Mouse (Mus musculus): ENCODE data around the gene Casp9. TPM values are rescaled to one million over a fixed set of nuclear protein-coding genes. Genes with fewer than 3 reads are reported as not detected.

The Casp9 gene
- polyA plus RNA-seq (2012; rRNA removed): 7.8 and 8.2 TPM in 2 replicates

DNA sequence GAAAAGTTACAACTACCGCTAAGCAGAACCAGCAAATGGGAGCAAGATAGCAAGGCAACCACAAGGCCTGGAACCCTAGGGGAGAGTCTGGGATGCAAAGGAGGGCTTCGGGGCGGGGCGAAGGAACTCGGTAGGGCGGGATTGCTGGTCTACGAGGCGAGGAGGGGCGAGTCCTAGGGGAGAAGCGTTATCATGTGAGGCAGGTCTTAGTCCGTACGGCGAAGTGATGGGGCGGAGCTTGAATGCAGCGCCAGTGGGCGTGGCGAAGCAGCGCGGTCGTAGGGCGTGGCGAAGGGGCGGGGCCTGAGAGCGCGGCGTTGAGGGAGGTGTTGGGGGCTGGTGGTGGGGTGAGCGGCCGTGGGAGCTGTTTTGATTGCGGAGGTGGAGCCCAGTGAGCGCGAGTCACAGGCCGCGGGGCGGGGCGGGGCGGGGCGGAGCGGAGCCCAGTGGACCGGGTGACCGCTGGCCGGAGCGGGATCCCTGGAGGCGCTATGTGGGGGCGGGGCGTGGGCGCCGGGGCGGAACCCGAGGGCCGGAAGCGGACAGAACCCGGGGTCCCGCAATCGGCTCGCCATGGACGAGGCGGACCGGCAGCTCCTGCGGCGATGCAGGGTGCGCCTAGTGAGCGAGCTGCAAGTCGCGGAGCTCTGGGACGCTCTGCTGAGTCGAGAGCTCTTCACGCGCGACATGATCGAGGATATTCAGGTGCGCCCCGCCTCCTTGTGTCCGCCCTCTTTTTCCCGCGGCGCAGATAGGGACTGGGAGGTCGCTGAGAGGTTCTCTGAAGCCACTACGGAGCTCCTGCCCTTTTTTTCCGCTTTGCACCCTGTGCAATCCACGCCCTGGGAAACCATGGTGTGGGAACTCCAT is at the start of gene Casp9:
Gene Casp9, plus strand, starts transcription at position 331 of the 870 bp plus-strand sequence.

DNA sequence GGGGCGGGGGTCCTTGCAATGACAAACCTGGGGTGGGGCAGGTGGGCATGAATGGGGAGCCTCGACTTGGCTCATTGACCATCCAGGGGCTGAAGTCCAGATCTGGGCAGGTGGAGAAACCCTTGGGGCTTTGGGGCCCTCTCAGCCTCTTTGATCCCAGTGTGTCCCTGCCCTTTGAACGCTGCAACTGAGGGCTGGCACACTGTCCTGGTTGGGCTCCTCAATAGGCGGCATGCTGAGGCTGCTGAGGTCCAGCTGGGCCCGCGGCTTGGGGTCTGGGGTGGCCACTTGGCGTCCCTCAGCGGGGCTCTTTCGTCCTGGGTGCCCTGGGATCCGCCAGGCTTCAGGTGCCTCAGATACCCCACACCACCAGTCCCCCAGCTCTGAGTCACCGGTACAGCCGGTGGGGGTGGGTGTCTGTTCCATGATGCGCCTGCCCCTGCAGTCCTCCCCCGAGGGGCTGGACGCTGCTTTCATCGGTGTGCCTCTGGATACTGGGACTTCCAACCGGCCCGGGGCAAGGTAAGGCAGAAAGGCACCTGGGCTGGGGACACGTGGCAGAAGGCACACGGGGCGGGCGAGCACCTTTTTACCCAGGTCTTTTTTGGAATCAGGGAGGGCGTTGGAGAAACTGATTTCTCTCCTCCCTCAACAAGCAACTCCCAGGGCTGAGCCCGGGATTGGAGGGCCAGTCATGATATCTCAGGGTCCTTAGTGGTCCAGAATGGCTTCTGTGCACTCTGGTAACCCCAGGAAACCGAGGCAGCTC is 46.6 kb upstream of the Casp9 start, which contains the start of gene Agmat:
Gene Agmat, plus strand, starts transcription at position 95 of the 769 bp plus-strand sequence.

DNA sequence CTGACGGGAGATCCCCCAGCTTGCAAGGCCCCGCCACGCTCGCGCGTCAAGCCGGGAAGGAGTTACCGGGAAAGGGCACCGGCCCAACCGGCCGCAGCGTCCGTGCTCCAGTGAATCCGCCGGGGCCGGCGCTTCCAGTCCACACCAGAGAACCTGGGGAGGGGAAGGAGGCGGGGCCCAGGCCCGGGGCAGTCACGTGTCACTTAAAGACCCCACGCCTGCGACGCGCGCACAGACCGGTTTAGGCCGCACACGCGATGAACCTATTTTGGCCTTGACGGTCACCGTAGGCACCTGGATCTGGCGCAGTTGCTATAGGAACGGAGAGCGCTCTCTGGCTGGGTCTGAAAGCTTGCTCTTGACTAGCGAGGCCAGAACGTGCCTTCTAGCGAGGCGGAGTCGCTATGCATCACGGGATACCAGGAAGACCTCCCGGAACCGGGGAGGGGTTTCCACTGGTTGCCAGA is 2.9 kb upstream of the Casp9 start, which contains the start of gene Dnajc16:
Gene Dnajc16, minus strand, starts transcription at position 408 of the 467 bp plus-strand sequence.

DNA sequence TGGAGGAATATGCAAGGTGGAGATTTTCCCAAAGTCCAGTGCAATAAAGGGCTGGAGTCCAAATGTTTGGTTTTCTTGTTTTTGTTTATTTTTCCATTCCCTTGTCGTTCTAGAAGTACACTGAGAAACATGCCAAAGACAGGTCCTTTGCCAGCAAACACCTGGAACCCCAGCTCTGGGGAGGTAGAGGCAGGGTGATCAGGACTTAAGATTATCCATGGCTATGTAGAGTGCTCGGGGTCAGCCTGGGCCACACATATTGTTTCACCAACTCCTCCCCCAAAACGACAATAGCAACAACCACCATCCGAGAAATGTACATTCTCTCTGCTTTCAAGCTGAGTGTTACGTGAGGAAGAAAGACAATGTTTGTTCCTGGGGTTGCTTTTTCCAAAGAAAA is 32.6 kb downstream of the Casp9 start, which contains the start of gene Cela2a:
Gene Cela2a, minus strand, starts transcription at position 101 of the 400 bp plus-strand sequence.

DNA sequence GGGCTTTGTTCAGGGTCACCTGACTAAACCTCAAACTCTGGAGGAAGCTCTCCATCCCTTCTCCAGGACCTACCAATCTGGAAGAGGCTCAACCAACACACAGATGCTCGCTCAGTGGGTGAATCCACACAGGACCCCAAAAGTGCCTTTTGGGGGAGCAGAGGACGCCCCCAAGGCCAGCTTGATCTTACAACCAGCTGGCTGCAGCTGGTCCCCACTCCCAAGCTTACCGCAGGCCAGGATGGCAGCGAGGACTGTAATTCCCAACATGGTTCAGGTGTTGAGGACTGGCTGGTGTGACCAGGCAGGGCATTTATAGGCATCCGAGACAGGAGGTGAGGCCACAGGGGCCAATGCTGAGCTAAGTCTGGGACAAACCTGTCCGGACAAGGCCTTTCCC is 52.6 kb downstream of the Casp9 start, which contains the start of gene Ctrc:
Gene Ctrc, minus strand, starts transcription at position 361 of the 400 bp plus-strand sequence.

Other genes with a start within 250 kb of the Casp9 start
- 1.7 and 1.8 TPM in 2 replicates for gene Fblim1, start 187.5 kb upstream of the Casp9 start, polyA plus RNA-seq (2012; rRNA removed)
- gene Tmem82, start 175.0 kb upstream of the Casp9 start, polyA plus RNA-seq (2012; rRNA removed): 7.4 and 8.5 TPM in 2 replicates
- 0.41 and 0.46 TPM in 2 replicates for gene Slc25a34, start 169.8 kb upstream of the Casp9 start, polyA plus RNA-seq (2012; rRNA removed)
- 5.0 and 6.1 TPM in 2 replicates for gene Plekhm2, start 128.7 kb upstream of the Casp9 start, polyA plus RNA-seq (2012; rRNA removed)
- gene Rsc1a1, start 108.0 kb upstream of the Casp9 start, polyA plus RNA-seq (2012; rRNA removed): 9.1 and 12.8 TPM in 2 replicates
- 13.2 and 13.5 TPM in 2 replicates for gene Ddi2, start 70.2 kb upstream of the Casp9 start, polyA plus RNA-seq (2012; rRNA removed)
- 39.3 and 45.7 TPM in 2 replicates for gene Agmat, start 46.9 kb upstream of the Casp9 start, polyA plus RNA-seq (2012; rRNA removed)
- gene Dnajc16, start 2.7 kb upstream of the Casp9 start, polyA plus RNA-seq (2012; rRNA removed): 3.0 and 3.6 TPM in 2 replicates
- 0.05 and 8.8 TPM in 2 replicates for gene Cela2a, start 32.5 kb downstream of the Casp9 start, polyA plus RNA-seq (2012; rRNA removed)
- gene Ctrc, start 52.7 kb downstream of the Casp9 start, polyA plus RNA-seq (2012; rRNA removed): not detected in 2 replicates
- gene Efhd2, start 81.3 kb downstream of the Casp9 start, polyA plus RNA-seq (2012; rRNA removed): 24.2 and 26.8 TPM in 2 replicates
- gene Fhad1, start 221.5 kb downstream of the Casp9 start, polyA plus RNA-seq (2012; rRNA removed): 1.1 and 1.3 TPM in 2 replicates